In the genomic region with DNA sequence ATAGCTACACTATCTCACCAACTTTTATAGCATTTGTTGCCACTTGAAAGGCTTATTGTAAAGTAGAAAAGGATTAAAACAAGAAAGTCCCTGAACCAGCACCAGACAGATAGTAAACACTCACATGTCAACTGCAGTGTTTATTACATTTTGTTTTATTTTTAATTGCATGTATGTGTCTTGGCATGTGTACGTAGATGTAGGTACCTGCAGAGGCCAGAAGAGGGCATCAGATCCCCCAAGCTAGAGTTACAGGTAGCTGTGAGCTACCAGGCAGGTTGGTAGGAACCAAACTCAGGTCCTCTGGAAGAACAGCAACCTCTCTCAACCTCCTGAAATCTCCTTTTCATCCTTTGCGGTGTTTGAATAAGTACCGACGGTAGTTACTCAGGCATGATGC, we compare ENCODE assay signal across 15 mouse cellular contexts.
A peak's percentile ranks its signal among the peaks of the same experiment; 100 is the strongest.
DNase-seq lines count a peak whose midpoint lies in the region; ATAC-seq and TF ChIP-seq lines count a peak whose summit lies in the region.
"Had no signal": no experiment of that assay in that cellular context is flagged by ENCODE, and none has a peak within 500 bp of the region (broad histone marks: within the 10 kb centered on the region; RNA-seq: fewer than 3 reads in every experiment).

No protein-coding gene starts in this region.

- TF ChIP-seq CTCF in MEL (IDR thresholded peaks at IDR 0.05 in 2 of 3, conservative IDR thresholded peaks at IDR 0.05 in 1 of 3; ENCODE audit: control insufficient read depth in 1 of 3, insufficient read depth in 1 of 3, low read depth in 2 of 3, low read length in 3 of 3, poor library complexity in 1 of 3, severe bottlenecking in 1 of 3) = peak in 2 of 3 experiments; percentile 29 to 51; a peak in 5 of 6 replicates

- no peaks in the 10 kb centered on the region for H3K36me3 ChIP-seq in intestine, embryonic 15.5 days
- 0 out of 2 replicates have a peak, but pooled peaks cover 2% of the 10 kb centered on the region for H3K36me3 ChIP-seq in intestine, embryonic 16.5 days (ENCODE audit: control insufficient read depth, insufficient read depth, low read length)
- H3K36me3 ChIP-seq in MEL (ENCODE audit: control insufficient read depth in 1 of 2, insufficient read depth in 2 of 2, low read length in 2 of 2) = no peaks in the 10 kb centered on the region
- H3K36me3 ChIP-seq: embryonic facial prominence, embryonic 13.5 days; hindbrain, embryonic 13.5 days; limb, embryonic 12.5 days; lung, embryonic 15.5 days had no signal

- no peak for TF ChIP-seq POLR2A in MEL (IDR thresholded peaks at IDR 0.05; ENCODE audit: control insufficient read depth in 1 of 2, insufficient read depth in 1 of 2, low read depth in 1 of 2, low read length in 2 of 2, poor library complexity in 1 of 2)

- H3K4me1 ChIP-seq in intestine, embryonic 15.5 days (replicated peaks) = no peaks in the 10 kb centered on the region
- peaks cover 1% of the 10 kb centered on the region; the same call in 1 of the 2 replicates for H3K4me1 ChIP-seq in intestine, embryonic 16.5 days (ENCODE audit: control insufficient read depth, insufficient read depth, low read length)
- no peaks in the 10 kb centered on the region for H3K4me1 ChIP-seq in MEL (ENCODE audit: control insufficient read depth in 1 of 2, insufficient read depth in 2 of 2, low read length in 2 of 2)
- H3K4me1 ChIP-seq: embryonic facial prominence, embryonic 13.5 days; hindbrain, embryonic 13.5 days had no signal

- no peaks in the 10 kb centered on the region for H3K27me3 ChIP-seq in intestine, embryonic 15.5 days (replicated peaks)
- no peaks in the 10 kb centered on the region for H3K27me3 ChIP-seq in intestine, embryonic 16.5 days (replicated peaks; ENCODE audit: control insufficient read depth, insufficient read depth, low read length)
- peaks cover 0 to 2% of the 10 kb centered on the region in 2 experiments; a peak in 1 of 4 replicates for H3K27me3 ChIP-seq in MEL (ENCODE audit: control insufficient read depth in 1 of 2, insufficient read depth in 2 of 2, low read length in 2 of 2)
- H3K27me3 ChIP-seq: CH12.LX; embryonic facial prominence, embryonic 13.5 days; hindbrain, embryonic 13.5 days; limb, embryonic 12.5 days; lung, embryonic 15.5 days had no signal

- no peak; the same call in 1 of the 2 replicates for TF ChIP-seq RAD21 in MEL (IDR thresholded peaks at IDR 0.05; ENCODE audit: low read depth, low read length)

- DNase-seq in 3T3-L1 (ENCODE audit: low read depth, low spot score) (peak; percentile 20), MEL (ENCODE audit: low read depth, low spot score) (peak; percentile 45)
- peak; percentile 38 for DNase-seq in induced T-regulatory cell, adult 2 months (ENCODE audit: low read depth)
- DNase-seq in cerebellum, adult 9-10 months = no peak
- DNase-seq in gastrocnemius, postnatal 25 days = no peak
- DNase-seq in urinary bladder, adult 2 months (ENCODE audit: low spot score) = no peak
- DNase-seq: gastrocnemius, postnatal 14 days; layer of hippocampus, postnatal 36 days had no signal

- ATAC-seq in intestine, embryonic 15.5 days = 0 out of 2 replicates have a peak, but pooled peaks have one; percentile 9
- ATAC-seq in intestine, embryonic 16.5 days = no peak

- no peaks in the 10 kb centered on the region for H3K9me3 ChIP-seq in intestine, embryonic 15.5 days
- H3K9me3 ChIP-seq in intestine, embryonic 16.5 days (ENCODE audit: control insufficient read depth, low read length) = peaks cover 3% of the 10 kb centered on the region; the same call in 1 of the 2 replicates
- no peaks in the 10 kb centered on the region for H3K9me3 ChIP-seq in MEL (replicated peaks; ENCODE audit: insufficient read depth, low read length)
- H3K9me3 ChIP-seq: embryonic facial prominence, embryonic 13.5 days; hindbrain, embryonic 13.5 days; limb, embryonic 12.5 days; lung, embryonic 15.5 days had no signal

- WGBS in intestine, embryonic 15.5 days = 96% methylated on average over 4 of the region's 4 CpGs
- 97% methylated on average over 4 of the region's 4 CpGs for WGBS in intestine, embryonic 16.5 days

- no peak overlapping the region for H3K9ac ChIP-seq in intestine, embryonic 15.5 days
- no peak overlapping the region for H3K9ac ChIP-seq in intestine, embryonic 16.5 days (ENCODE audit: low read depth, low read length)
- no peak overlapping the region for H3K9ac ChIP-seq in MEL (ENCODE audit: control insufficient read depth, low read depth, low read length, poor library complexity, severe bottlenecking)
- H3K9ac ChIP-seq: embryonic facial prominence, embryonic 13.5 days; hindbrain, embryonic 13.5 days; limb, embryonic 12.5 days; lung, embryonic 15.5 days had no signal

- no peak overlapping the region for H3K4me2 ChIP-seq in intestine, embryonic 15.5 days (replicated peaks)
- no peak overlapping the region for H3K4me2 ChIP-seq in intestine, embryonic 16.5 days (ENCODE audit: low read depth, low read length)
- H3K4me2 ChIP-seq: embryonic facial prominence, embryonic 13.5 days; hindbrain, embryonic 13.5 days; limb, embryonic 12.5 days; lung, embryonic 15.5 days had no signal

- H3K79me2 ChIP-seq in MEL (ENCODE audit: control insufficient read depth, insufficient read depth, low read length, poor library complexity) = no peaks in the 10 kb centered on the region

- no peak for TF ChIP-seq EP300 in MEL (IDR thresholded peaks at IDR 0.05; ENCODE audit: low read depth in 1 of 2, low read length in 2 of 2)

- H3K4me3 ChIP-seq in intestine, embryonic 15.5 days (replicated peaks) = no peak overlapping the region
- H3K4me3 ChIP-seq in intestine, embryonic 16.5 days (ENCODE audit: low read length) = no peak overlapping the region
- H3K4me3 ChIP-seq in MEL (ENCODE audit: control insufficient read depth in 1 of 2, insufficient read depth in 1 of 2, low read depth in 2 of 2, low read length in 2 of 2) = no peak overlapping the region
- H3K4me3 ChIP-seq: embryonic facial prominence, embryonic 13.5 days; hindbrain, embryonic 13.5 days; limb, embryonic 12.5 days; lung, embryonic 15.5 days had no signal

- no peak overlapping the region for H3K27ac ChIP-seq in intestine, embryonic 15.5 days
- no peak overlapping the region for H3K27ac ChIP-seq in intestine, embryonic 16.5 days (ENCODE audit: low read length)
- no peak overlapping the region for H3K27ac ChIP-seq in MEL (ENCODE audit: control insufficient read depth, low read depth, low read length)
- H3K27ac ChIP-seq: embryonic facial prominence, embryonic 13.5 days; hindbrain, embryonic 13.5 days; limb, embryonic 12.5 days; lung, embryonic 15.5 days had no signal

TF ChIP-seq in MEL, 35 proteins besides CTCF, POLR2A, EP300 and RAD21:
- TF ChIP-seq NRF1 (IDR thresholded peaks at IDR 0.05; ENCODE audit: insufficient read depth, low read depth, low read length, poor library complexity, severe bottlenecking) = no peak
- TF ChIP-seq MYB (IDR thresholded peaks at IDR 0.05; ENCODE audit: low read depth, low read length) = no peak
- TF ChIP-seq POLR2AphosphoS5 (IDR thresholded peaks at IDR 0.05; ENCODE audit: borderline replicate concordance, low read depth, low read length) = no peak
- TF ChIP-seq NELFE (IDR thresholded peaks at IDR 0.05; ENCODE audit: low read depth, low read length) = no peak
- no peak for TF ChIP-seq MYC (IDR thresholded peaks at IDR 0.05; ENCODE audit: low read depth, low read length)
- TF ChIP-seq KAT2A (conservative IDR thresholded peaks at IDR 0.05; ENCODE audit: low read depth, low read length) = no peak

Comparison
In these comparisons a context has a peak if more than half of its experiments do, and no peak if none do; other contexts are left out.
1. DNase-seq: peak in 3T3-L1 (single experiment), MEL (single experiment) and induced T-regulatory cell, adult 2 months (single experiment); none in cerebellum, adult 9-10 months (single experiment), gastrocnemius, postnatal 25 days (single experiment) and urinary bladder, adult 2 months (single experiment).